Mouse (Mus musculus) bone marrow, adult 2 months (tissue): Measurements from ENCODE around the gene Hmg20b. TPM values are rescaled to one million over a fixed set of nuclear protein-coding genes. Genes with fewer than 3 reads are reported as not detected.

Experiments used
- H3K27ac ChIP-seq: fragments of 200-500 bp; 2 replicates; pipeline ENCODE4 v1.5.1; 2012; ENCODE audit warnings: low read depth, mild to moderate bottlenecking, control low read depth, inconsistent platforms, low read length; ENCODE audit not compliant: control insufficient read depth, poor library complexity, insufficient read depth
- H3K4me1 ChIP-seq: fragments of 200-500 bp; 2 replicates; pipeline ENCODE4 v1.6.1; 2011; ENCODE audit warnings: low read length; ENCODE audit not compliant: control insufficient read depth, insufficient read depth
- H3K4me3 ChIP-seq: fragments of 200-500 bp; replicated peaks from 2 replicates; pipeline ENCODE3; 2011; ENCODE audit warnings: mild to moderate bottlenecking, low read depth, low read length, control low read depth; ENCODE audit not compliant: control insufficient read depth
- CTCF ChIP-seq: fragments of 200-500 bp; IDR thresholded peaks from 2 replicates; pipeline ENCODE4 v1.5.1; 2011; ENCODE audit warnings: low read length, control low read depth; ENCODE audit not compliant: control insufficient read depth, insufficient read depth
- POLR2A ChIP-seq: fragments of 200-500 bp; IDR thresholded peaks from 2 replicates; pipeline ENCODE4 v1.6.1; 2011; ENCODE audit warnings: low read depth, mild to moderate bottlenecking, control low read depth, low read length, borderline replicate concordance; ENCODE audit not compliant: control insufficient read depth
- WGBS: fragments of 180-500 bp; shearing (Covaris S2); methylation state at CpG from one replicate; pipeline ENCODE4 v1.1.7; 2018; 5-methylcytosine and 5-hydroxymethylcytosine counted together
- polyA plus RNA-seq: library from polyadenylated mRNA; stranded (reverse); fragments of >200 nt; gene quantifications from 2 replicates; pipeline ENCODE4 v1.2.4, GENCODE M21; 2011; ENCODE audit warnings: low replicate concordance; ENCODE audit not compliant: missing spikeins, insufficient read depth, insufficient read length

Hmg20b gene
- polyA plus RNA-seq, 1 experiment: 56.9 TPM

- TF ChIP-seq CTCF: no peak
- no peak for TF ChIP-seq POLR2A
- Histone ChIP-seq H3K4me3 (no peak overlapping the region), H3K4me1 (peaks cover 1% of the 10 kb centered on the region; the same call in 1 of the 2 replicates), H3K27ac (no peak overlapping the region)
- 47% methylated on average over 20 of the region's 20 CpGs for WGBS
These were observed 33.0 kb downstream of the Hmg20b start for GRCm38 (mm10) chr10:81317273-81317672.

GRCm38 (mm10) chr10:81316338-81317060, 33.8 kb downstream of the Hmg20b start:
- Histone ChIP-seq H3K4me3 (no peak overlapping the region), H3K27ac (no peak overlapping the region), H3K4me1 (no peaks in the 10 kb centered on the region; the same call in 1 of the 2 replicates)
- TF ChIP-seq CTCF: peak; percentile 58
- no peak for TF ChIP-seq POLR2A
- 68% methylated on average over 16 of the region's 16 CpGs for WGBS

GRCm38 (mm10) chr10:81315587-81315986, 34.7 kb downstream of the Hmg20b start:
- WGBS: 77% methylated on average over 16 of the region's 16 CpGs
- no peaks in the 10 kb centered on the region; the same call in 1 of the 2 replicates for H3K4me1 ChIP-seq

GRCm38 (mm10) chr10:81314201-81314600, 36.1 kb downstream of the Hmg20b start:
- no peaks in the 10 kb centered on the region; the same call in 1 of the 2 replicates for H3K4me1 ChIP-seq
- 77% methylated on average over 7 of the region's 7 CpGs for WGBS
- TF ChIP-seq CTCF (no peak), POLR2A (no peak)
- H3K27ac ChIP-seq: no peak overlapping the region
- no peak overlapping the region for H3K4me3 ChIP-seq

More at GRCm38 (mm10) chr10:81315587-81315986, 34.7 kb downstream of the Hmg20b start:
- TF ChIP-seq CTCF (no peak), POLR2A (no peak)
- H3K4me3 ChIP-seq: no peak overlapping the region
- no peak overlapping the region for H3K27ac ChIP-seq

GRCm38 (mm10) chr10:81313581-81313980, 36.7 kb downstream of the Hmg20b start:
- TF ChIP-seq CTCF (no peak), POLR2A (no peak)
- H3K27ac ChIP-seq: no peak overlapping the region
- no peaks in the 10 kb centered on the region; the same call in 1 of the 2 replicates for H3K4me1 ChIP-seq
- H3K4me3 ChIP-seq: no peak overlapping the region
- 89% methylated on average over 13 of the region's 13 CpGs for WGBS

- Histone ChIP-seq H3K4me3 (no peak overlapping the region), H3K27ac (no peak overlapping the region), H3K4me1 (no peaks in the 10 kb centered on the region)
- no peak for TF ChIP-seq POLR2A
- TF ChIP-seq CTCF: no peak
- 74% methylated on average over 5 of the region's 5 CpGs for whole genome bisulfite sequencing
These were observed 40.7 kb downstream of the Hmg20b start for GRCm38 (mm10) chr10:81309571-81309970.

- Histone ChIP-seq H3K4me1 (peaks cover 8% of the 10 kb centered on the region), H3K27ac (no peak overlapping the region), H3K4me3 (no peak overlapping the region)
- WGBS: 93% methylated on average over 21 of the region's 21 CpGs
- no peak; the same call in 1 of the 2 replicates for TF ChIP-seq CTCF
- no peak for TF ChIP-seq POLR2A
These were observed 43.2 kb downstream of the Hmg20b start for GRCm38 (mm10) chr10:81306837-81307682.

GRCm38 (mm10) chr10:81306173-81306668, 44.1 kb downstream of the Hmg20b start:
- Histone ChIP-seq H3K4me1 (peaks cover 11% of the 10 kb centered on the region), H3K27ac (no peak overlapping the region), H3K4me3 (no peak overlapping the region)
- no peak for TF ChIP-seq POLR2A
- TF ChIP-seq CTCF: no peak
- 87% methylated on average over 12 of the region's 12 CpGs for WGBS
